Mouse (Mus musculus): ENCODE data around the gene Lrrfip2. TPM values are rescaled to one million over a fixed set of nuclear protein-coding genes. Genes with fewer than 3 reads are reported as not detected.

The Lrrfip2 gene
- 10 to 100 TPM; 82.4 to 91.7 TPM for total RNA-seq (2021)

DNA sequence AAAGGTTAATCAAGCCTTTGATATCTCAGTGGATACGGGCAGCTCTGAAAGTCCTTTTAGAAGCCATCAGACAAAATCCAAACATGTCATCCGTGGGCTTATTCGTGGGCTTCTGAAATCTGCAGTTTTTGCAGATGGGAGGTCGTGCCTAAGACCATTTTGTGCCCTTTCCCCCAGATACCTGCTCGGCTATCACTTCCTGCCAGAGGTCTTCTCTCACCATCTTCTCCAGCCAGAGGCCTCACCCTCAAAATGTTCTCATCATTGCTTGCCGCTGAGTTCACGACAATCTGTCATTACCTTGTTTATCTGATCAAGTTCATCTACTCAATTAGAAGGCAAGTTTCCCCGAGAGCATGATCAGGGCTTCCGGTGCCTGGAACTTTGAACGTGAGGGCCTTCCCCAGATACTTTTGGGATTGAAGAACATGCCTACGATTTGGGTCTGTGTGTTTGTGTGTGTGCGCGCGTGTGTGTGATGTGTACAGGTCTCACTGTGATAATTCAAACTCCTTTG lies at the start of gene Lrrfip2:
Gene Lrrfip2 (plus strand): TSS at position 467 of the 517 bp plus-strand sequence.
- no peak for DNase-seq (ENCODE audit: low spot score)
- intact Hi-C loops (cut with DNase I) = loop anchor here (5.0 kb wide), 2 partner anchors 40 to 95 kb away; no protein-coding TSS in a partner anchor

DNA sequence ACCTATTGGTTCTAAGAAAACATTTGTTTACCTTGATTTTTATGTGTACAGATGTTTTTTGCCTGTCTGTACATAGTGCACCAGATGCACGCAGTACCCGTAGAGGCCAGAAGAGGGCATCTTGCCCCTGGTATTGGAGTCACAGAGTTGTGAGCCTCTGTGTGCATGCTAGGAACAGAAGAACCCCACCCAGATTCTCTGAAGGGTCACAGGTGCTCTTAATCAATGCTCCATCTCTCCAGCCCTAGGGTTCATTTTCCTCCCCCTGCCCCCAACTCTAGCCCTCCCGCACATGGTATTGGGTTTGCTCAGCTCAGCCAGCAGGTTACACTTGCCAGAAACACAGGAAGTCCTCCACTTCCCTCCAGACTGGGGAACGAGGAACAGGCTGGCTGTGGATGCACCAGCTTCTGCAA lies 46.8 kb upstream of the Lrrfip2 start:
- intact Hi-C loops (cut with DNase I) = no loop called here
- DNase-seq (ENCODE audit: low spot score) = no peak

DNA sequence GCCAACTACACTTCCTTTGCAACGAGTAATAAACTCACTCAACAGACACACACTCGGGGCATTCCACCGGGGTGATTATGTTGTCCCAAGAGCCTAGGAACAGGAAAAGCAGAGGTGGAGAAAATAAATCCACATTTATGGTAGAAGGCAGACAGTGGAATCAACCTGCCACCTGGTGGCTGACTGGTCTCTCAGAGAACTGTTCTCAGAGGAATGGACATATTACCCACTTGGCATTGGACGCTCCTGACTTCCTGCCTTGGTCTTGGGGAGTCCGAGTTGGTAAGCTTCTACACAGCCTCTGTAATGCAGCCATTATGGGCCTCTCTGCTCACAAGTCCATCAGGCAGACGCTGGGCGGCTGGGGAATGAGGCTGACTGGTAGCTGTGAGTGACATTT lies 45.2 kb upstream of the Lrrfip2 start:
- DNase-seq (ENCODE audit: low spot score) = no peak
- intact Hi-C loops (cut with DNase I) = loop anchor here (1.0 to 2.0 kb wide), 2 partner anchors 75 to 149 kb away; no protein-coding TSS in a partner anchor

DNA sequence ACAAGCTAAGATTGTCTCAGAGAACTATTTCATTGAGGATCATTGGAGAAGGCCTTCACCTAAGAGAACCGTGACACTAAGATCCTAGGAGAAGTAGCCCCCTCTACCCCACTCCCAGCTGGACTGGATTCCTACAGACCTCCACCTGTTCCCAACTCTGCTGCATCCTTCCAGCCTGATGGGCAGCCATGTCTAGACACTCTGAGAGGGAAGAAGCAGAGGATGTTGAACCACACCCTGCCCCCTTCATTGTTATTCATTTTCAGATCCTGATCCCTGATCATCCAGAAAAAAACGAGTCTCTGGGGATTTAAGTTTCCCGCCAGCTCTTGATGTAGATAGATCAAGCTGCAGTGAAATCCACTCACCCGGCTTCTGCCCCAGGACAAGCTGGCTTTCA lies 44.4 kb upstream of the Lrrfip2 start:
- intact Hi-C loops (cut with DNase I) = loop anchor here (1.0 to 2.0 kb wide), 2 partner anchors 76 to 150 kb away; no protein-coding TSS in a partner anchor
- DNase-seq (ENCODE audit: low spot score) = no peak

DNA sequence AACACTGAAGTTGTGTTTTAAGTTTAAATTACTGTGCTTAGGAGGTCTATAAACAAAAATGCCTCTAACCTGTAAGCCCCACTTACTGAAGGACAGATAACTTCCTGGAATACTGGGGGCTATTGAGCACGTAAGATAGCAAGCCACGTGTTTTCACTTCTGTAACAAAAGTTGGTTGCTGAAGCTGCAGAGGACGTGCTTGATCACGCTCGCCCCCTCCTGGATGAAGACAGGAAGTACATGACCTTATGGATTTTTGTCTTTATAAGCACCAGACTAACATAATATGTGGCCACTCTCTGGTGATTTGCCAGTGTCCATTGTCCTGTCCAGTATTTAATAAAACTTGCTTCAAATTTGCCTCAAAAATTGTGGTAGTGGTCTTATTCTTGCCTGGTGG lies 39.6 kb upstream of the Lrrfip2 start:
- intact Hi-C loops (cut with DNase I) = no loop called here
- no peak for DNase-seq (ENCODE audit: low spot score)

DNA sequence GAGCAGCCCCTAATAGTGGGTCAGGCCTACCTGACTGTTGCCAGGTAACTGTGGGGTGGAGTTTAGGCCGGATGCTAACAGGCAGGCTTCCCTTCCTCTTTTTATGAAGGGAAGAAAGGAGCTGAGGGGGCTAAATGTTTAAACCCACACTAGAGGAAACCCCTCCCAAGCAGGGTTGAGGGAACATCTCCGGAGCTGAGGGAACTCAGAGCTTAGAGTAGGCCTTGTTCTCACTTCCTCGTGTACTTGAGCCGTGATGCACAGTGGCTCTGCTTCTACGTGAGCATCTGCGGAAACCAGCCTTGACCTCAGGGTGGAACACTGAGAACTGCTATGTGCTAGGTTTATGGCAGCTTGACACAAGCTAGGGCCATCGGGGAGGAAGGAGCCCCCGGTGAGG lies 36.6 kb upstream of the Lrrfip2 start:
- no peak for DNase-seq (ENCODE audit: low spot score)
- intact Hi-C loops (cut with DNase I) = no loop called here

DNA sequence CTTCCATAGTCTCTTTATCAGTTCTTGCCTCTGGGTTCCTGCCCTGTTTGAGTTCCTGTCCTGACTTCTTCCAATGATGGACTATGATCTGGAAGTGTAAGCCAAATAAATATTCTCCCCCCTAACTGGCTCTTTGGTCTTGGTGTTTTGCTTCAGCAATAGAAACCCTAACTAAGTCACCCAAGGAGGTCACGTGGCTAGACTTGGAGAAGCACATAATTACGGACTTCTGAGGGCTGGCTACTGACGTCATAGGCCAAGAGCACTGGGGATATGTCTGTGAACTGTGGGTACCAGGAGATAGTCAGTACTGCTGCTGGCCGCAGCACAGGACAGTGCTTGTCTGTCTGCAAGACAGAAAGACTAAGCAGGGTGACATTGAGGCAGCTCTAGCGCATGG lies 35.6 kb upstream of the Lrrfip2 start:
- intact Hi-C loops (cut with DNase I) = no loop called here

DNA sequence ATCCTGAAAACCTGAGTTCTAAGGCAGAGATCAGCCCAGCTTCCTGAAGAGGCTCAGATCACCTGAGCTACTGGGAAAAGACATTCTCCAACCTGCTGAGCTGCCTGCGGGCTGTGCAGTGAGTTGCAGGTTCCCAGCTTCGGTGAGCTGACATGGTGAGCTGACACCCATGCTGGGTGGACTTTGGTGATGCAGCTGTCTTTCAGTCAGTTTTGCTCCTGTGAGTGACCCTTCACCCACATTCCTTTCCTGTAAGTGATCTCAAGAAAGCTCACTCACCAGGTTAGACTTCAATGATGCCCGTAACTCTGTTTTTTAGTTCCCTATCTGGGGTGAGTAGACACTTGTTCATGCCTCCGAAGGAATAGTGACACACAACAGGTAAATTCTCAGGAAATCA lies 32.1 kb upstream of the Lrrfip2 start:
- DNase-seq (ENCODE audit: low spot score) = no peak
- intact Hi-C loops (cut with DNase I) = no loop called here

More for the DNA sequence above, 35.6 kb upstream of the Lrrfip2 start:
- no peak for DNase-seq (ENCODE audit: low spot score)

DNA sequence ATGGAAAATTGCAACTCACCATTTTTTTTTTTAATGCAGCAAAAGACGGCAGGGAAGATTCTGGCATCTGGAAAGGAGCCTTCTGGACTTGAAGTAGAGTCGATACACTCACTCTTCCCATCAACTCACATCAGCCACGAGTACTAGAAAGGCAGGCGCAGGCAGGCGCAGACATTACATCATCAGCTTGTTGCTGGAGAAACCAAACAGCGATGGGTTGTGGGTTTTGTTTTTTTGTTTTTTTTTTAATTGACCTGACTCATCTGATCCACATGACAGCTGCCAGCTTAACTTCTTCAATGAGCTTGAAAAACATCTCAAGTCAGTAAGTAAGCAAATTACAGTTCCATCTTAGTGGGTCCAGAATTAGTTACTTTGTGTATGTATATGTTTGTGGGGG lies 31.3 kb upstream of the Lrrfip2 start:
- no peak for DNase-seq (ENCODE audit: low spot score)
- intact Hi-C loops (cut with DNase I) = no loop called here

DNA sequence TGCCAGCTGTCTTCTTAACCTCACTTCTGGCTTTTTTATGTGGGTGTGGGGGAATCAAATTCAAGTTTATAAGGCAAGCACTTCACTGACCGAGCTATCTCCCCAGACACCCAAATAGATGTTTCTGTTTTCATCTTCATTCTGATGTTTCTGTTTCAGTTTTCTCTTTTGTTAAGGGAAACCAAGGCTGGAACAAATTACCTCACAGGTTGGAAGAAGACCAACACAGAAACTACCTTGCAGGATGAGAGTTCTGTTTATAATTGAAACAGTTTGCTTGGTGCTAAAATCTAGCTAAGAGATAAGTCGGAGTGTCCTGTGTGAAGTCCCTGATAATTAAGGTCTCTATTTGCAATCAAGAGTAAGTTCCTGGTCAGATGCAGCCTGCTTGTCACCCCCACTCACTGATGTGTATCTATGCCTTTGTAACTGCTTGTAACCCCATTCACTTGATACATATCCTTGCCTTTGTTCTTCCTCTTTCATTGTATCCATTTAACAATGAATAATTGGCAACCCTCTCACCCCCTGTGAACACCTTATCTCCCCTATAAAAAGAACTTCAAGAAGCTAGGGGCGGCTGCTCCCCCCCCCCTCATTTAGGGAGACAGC lies 30.3 kb upstream of the Lrrfip2 start:
- DNase-seq (ENCODE audit: low spot score) = no peak
- intact Hi-C loops (cut with DNase I) = no loop called here

DNA sequence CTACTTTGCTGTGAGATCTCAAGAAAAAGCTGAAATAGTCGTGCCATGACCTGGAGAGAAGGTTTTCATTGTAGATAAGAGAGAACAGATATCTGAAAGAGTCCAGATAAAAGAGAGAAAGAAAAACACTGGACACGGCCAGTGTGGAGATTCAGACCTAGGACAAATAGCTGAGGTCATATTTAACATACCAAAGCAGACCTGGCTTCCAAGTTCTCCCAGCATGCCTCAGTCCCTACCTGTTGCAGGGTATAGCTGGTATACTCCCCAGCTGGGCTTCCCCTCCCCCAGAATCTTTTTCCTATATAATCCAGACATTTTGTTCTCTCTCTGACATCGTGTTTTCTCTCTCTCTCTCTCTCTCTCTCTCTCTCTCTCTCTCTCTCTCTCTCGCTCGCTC lies 29.4 kb upstream of the Lrrfip2 start:
- DNase-seq (ENCODE audit: low spot score) = no peak
- intact Hi-C loops (cut with DNase I) = no loop called here

DNA sequence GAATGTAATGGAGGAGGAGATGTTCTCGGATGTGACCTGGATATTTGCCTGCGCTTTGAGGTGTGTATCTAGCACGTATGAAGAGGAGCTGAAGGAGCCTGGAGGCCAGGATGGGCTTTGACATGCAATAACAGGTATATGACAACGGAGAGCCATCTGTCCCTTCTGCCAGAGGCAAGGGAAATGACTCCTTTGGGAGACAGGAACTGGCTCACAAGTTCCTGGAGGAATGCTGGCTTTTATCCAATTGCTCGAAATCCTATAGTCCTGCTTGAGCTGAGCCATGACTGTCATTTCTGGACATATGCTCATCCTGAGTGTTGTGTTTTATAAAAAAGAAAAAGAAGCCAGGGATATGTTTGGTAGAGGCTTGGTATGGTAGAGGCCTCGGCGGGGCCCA lies 28.5 kb upstream of the Lrrfip2 start:
- intact Hi-C loops (cut with DNase I) = no loop called here

DNA sequence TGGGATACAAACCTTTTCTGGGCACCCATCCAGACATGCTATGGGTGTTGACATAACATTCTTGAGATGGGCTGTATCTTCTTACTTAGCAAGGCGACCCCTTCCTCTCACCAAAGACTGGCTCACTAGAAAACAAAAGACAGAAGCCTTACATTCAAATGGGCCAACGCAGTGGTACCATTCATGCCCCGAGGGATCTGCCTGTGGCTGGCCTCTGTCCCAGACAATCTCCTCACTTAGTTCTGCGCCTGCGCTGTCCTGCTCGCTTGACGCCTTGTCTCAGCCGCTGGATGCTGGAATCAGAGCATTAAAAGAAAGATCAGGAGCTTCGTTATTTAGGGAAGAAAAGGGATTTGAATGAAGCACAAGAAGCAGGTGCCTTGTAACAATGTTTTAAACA lies 24.7 kb upstream of the Lrrfip2 start:
- intact Hi-C loops (cut with DNase I) = loop anchor here (5.0 kb wide), 3 partner anchors 65 to 130 kb away; no protein-coding TSS in a partner anchor
- DNase-seq (ENCODE audit: low spot score) = peak; percentile 17

More for the DNA sequence above, 28.5 kb upstream of the Lrrfip2 start:
- DNase-seq (ENCODE audit: low spot score) = no peak

DNA sequence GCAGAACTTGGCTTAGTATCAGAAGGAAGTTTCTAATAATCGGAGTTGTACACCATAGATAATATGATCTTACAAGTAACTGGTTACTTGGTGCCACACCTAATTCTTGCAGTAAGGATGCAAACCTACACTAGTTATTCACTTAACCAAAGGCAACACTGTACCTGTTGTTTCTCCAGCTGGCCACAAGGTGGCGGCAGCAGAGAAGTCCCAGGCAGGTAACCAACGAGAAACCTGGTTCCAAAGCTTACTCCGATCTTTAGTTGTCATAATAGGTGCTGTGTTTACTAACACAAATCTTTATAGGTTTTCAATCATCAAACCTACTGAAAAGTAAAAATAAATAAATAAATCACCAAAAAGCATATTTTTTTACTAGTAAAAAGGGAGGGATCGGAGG lies 24.3 kb upstream of the Lrrfip2 start:
- DNase-seq (ENCODE audit: low spot score) = no peak
- intact Hi-C loops (cut with DNase I) = loop anchor here (5.0 kb wide), 3 partner anchors 64 to 129 kb away; no protein-coding TSS in a partner anchor

DNA sequence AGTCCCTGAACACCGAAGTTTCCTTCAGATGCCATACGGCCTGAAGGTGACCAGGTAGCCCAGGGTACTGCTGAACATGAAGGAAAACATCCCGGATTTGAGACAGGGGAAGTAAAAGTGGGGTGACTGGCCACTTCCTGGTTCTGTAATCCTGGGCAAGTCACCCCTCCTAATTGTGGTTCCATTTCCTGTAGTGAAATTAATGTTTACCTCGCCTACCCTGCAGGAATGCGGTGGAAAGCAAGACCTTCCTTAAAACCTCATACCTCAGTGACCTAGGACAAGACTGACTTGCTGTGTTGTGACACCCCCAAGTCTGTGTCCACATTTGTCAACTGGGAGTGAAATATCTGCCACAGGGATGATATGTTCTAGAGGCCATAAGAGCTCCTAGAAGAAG lies 22.8 kb upstream of the Lrrfip2 start:
- DNase-seq (ENCODE audit: low spot score) = no peak
- intact Hi-C loops (cut with DNase I) = loop anchor here (5.0 kb wide), 3 partner anchors 63 to 128 kb away; no protein-coding TSS in a partner anchor

DNA sequence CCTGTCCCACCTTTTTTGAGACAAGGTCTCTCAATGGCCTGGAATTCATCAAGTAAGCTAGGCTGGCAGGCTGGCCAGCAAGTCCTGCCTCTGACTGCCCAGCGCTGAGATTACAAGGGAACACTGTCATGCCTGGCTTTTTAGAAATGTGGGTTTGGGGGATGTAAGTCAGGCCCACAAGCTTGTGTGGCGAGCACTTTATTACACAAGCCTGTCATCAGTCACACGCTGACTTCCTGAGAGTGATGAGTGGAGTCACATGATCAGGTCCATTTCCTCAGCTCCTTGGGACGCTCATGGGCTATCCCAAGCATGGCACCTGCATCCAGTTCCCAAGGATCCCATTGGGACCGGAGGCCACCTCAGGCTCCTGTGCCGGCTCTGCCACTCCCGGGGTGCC lies 21.7 kb upstream of the Lrrfip2 start:
- no peak for DNase-seq (ENCODE audit: low spot score)
- intact Hi-C loops (cut with DNase I) = no loop called here

DNA sequence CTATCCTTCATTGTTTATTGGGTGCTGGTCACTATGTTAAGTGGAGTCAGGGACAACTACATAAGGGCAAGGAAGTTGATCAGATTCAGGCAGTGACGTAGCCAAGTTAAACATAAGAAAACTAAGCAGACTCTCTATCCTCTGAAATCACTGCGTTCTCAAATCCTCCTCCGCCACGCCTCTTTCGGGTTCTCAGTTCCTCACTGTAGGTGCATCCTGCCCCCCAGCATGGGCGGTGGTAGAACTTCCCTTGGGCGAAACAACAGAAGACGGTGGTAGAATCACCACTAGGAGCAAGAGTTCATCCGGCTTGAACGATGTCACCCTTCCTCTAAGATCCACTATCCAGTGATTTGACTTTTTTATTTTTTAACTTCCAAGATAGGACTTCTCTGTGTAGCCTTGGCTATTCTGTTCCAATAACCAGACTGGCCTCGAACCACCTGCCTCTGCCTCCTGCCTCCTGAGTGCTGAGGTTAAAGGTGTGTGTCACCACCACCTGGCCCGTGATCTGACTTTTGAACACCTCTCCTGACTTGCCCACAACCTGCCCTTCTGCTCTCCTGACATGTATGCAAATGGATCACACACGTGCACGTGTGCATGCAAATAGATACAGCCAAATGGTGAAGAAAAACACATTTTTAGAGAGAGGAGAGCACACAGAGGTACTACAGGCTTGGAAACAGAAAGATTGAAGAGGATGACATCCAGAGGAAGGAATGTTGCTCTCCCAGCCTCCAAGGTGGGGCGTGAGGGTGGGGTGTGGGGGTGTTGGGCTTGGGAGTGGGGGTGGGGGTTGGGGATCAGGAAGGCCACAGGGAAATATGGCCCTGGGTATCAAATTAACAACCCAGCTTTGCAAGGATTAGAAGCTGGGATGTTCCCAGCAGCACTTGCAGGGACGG lies 20.7 kb upstream of the Lrrfip2 start:
- intact Hi-C loops (cut with DNase I) = no loop called here
- no peak for DNase-seq (ENCODE audit: low spot score)

DNA sequence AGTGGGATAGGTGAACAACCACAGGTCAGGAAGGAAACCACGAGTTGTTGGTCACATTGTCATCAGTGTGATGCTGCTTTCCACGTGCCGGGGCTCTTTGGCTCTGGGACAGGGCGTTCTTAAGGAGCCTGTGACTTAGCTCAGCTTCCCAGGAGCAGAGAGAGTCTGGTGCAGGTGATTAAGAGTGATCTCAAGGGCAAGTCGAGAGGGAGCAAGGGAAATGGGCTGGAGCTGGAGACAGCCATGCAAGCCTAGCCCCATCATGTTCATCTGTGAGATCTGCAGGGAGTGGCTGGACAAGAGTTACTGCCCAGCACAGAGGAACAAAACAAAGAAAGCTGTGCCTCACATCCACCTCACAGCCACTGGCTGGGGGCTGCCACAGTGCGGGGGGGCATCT lies 19.8 kb upstream of the Lrrfip2 start:
- intact Hi-C loops (cut with DNase I) = no loop called here
- no peak for DNase-seq (ENCODE audit: low spot score)

DNA sequence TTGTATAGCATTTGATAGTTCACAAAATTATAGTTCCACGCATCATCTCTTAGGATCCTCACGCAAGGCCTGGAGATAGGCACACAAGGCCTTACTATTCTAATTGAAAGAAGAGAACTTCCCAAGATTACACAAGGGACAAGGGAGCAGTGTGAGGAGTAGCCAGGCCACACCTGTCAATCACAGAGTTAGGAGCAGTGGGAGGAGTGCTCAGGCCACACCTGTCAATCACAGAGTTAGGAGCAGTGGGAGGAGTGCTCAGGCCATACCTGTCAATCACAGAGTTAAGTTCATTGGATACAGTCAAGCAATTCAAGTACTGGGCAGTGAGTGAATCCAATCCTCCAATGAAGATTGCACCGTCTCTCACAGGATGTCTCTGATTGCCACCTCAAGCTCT lies 17.0 kb upstream of the Lrrfip2 start:
- no peak for DNase-seq (ENCODE audit: low spot score)
- intact Hi-C loops (cut with DNase I) = no loop called here

DNA sequence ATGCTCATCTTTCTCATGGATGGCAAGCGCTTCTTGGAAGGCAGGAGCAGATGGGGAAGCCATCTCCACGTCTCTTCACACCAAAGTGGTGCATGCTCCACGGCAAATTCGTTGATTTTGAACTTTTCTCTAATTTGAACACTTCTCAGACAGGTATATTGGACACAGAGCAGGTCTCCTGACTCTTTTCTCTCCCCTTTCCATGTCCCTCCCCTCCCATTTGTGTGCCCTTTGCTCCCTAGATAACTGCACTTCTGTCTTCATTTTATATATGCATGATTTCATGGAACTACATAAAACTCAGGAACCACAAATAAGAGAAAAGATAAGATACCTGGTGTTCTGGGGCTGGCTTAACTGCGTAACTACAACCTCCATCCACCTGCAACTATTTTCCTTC lies 14.1 kb upstream of the Lrrfip2 start:
- intact Hi-C loops (cut with DNase I) = no loop called here
- no peak for DNase-seq (ENCODE audit: low spot score)

DNA sequence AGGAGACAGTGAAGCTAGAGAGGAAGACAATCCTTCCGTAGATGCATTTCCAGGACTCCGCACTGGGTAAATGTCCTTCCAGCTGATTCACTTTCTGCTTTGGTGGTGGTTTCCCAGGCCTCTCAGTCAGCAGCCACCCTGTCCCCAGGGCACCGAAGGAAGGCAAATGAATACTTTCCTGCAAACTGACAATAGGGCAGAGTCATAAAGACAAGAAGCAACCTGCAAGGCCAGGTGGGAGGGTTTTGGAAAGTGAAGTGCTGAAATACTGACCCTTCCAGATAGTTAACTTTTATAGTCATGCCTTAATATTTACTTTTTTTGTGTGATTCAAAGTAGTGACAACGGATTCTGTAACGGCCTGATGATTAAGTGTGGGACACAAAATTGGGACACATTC lies 13.5 kb upstream of the Lrrfip2 start:
- intact Hi-C loops (cut with DNase I) = no loop called here
- DNase-seq (ENCODE audit: low spot score) = no peak

Data from heart, postnatal 25 days (tissue).